Comparison of ENCODE assay signal across 8 mouse cellular contexts in the genomic region with DNA sequence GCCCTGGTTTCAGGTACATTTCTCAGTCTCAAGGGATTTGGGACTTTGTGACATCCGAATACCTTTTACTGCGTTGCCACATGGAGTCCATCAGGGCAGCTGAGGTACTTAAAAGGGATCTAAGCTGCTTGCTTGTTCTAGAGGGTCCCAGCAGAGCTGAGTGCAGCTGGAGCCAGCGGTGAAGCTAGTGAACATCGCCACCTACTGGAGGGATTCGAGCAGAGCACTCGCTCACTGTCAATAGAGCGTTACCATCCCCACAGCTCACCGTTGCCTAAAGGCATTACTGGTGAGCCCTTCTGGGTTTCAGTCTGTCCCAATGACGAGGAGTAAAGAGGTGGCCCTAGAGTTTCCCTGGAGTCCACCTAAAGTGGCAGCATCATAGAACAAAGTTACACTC. TPM values are rescaled to one million over a fixed set of nuclear protein-coding genes. Genes with fewer than 3 reads are reported as not detected.
DNase-seq lines count a peak whose midpoint lies in the region; ATAC-seq lines count a peak whose summit lies in the region.

No protein-coding gene starts in this region.

- H3K9me3 ChIP-seq in embryonic facial prominence, embryonic 14.5 days (ENCODE audit: control insufficient read depth, low read length) = peaks cover 6% of the 10 kb centered on the region; the same call in 1 of the 2 replicates

- peak; percentile 90 for ATAC-seq in embryonic facial prominence, embryonic 14.5 days (ENCODE audit: low read depth)

- peak; percentile 45 for DNase-seq in cerebellum, adult 11 months
- DNase-seq in cerebellum, adult 11-12 months = no peak
- DNase-seq in adrenal gland, adult 8-10 months = peak; percentile 27
- DNase-seq in embryonic facial prominence, embryonic 14.5 days (ENCODE audit: low spot score) = peak; percentile 88
- peak; percentile 83 for DNase-seq in heart, postnatal 4 days
- DNase-seq in large intestine, adult 2 months (ENCODE audit: low read depth, low spot score) = peak; percentile 16
- DNase-seq in lung, postnatal 10 days = peak; percentile 81
- DNase-seq in retina, postnatal 7 days (ENCODE audit: low read depth, low spot score) = peak; percentile 75

- no peak overlapping the region for H3K9ac ChIP-seq in embryonic facial prominence, embryonic 14.5 days (ENCODE audit: low read depth, low read length)

- H3K4me2 ChIP-seq in embryonic facial prominence, embryonic 14.5 days (ENCODE audit: low read depth, low read length) = no peak overlapping the region

- no peaks in the 10 kb centered on the region for H3K27me3 ChIP-seq in embryonic facial prominence, embryonic 14.5 days (replicated peaks; ENCODE audit: control insufficient read depth, insufficient read depth, low read length)

- H3K4me1 ChIP-seq in embryonic facial prominence, embryonic 14.5 days (ENCODE audit: control insufficient read depth, insufficient read depth, low read length) = peaks cover 3% of the 10 kb centered on the region

- whole genome bisulfite sequencing in embryonic facial prominence, embryonic 14.5 days = 5% methylated on average over 9 of the region's 9 CpGs
- 13% methylated on average over 9 of the region's 9 CpGs for WGBS in large intestine, adult 2 months

- peaks cover 7% of the 10 kb centered on the region; the same call in 1 of the 2 replicates for H3K36me3 ChIP-seq in embryonic facial prominence, embryonic 14.5 days (ENCODE audit: control insufficient read depth, insufficient read depth, low read length)

- no peak overlapping the region for H3K27ac ChIP-seq in embryonic facial prominence, embryonic 14.5 days (replicated peaks; ENCODE audit: low read depth, low read length)

- H3K4me3 ChIP-seq in embryonic facial prominence, embryonic 14.5 days (ENCODE audit: low read depth, low read length) = no peak overlapping the region

RNA-seq across cellular contexts. Expression of a gene that starts 46.1 kb away (rescaled TPM):
- total RNA-seq in adrenal gland, adult 8-10 months (2022) = 10 to 100 TPM; 28.9 to 51.3 (median 36.0) TPM
- polyA plus RNA-seq in embryonic facial prominence, embryonic 14.5 days (2014; fragmentation: Nextera tagmentation; extraction: Ambion mirVana) = 31.1 and 32.1 TPM in 2 replicates
- total RNA-seq in heart, postnatal 4 days (2021) = 10 to 100 TPM; 23.7 to 26.5 TPM
- 6.1 and 8.8 TPM in 2 replicates for polyA plus RNA-seq in large intestine, adult 2 months (2012; rRNA removed)
